Mouse (Mus musculus) brown adipose tissue, adult 24 weeks (tissue): ENCODE measurements around the gene Txlna. TPM values are rescaled to one million over a fixed set of nuclear protein-coding genes. Genes with fewer than 3 reads are reported as not detected.

Experiments
- H3K27ac ChIP-seq: fragments of 200-500 bp; replicated peaks from 2 replicates; pipeline ENCODE4 v1.5.1; 2012; ENCODE audit warnings: low read depth, mild to moderate bottlenecking, low read length
- H3K4me1 ChIP-seq: fragments of 200-500 bp; 2 replicates; pipeline ENCODE4 v1.6.1; 2012; ENCODE audit warnings: low read length, mixed read lengths; ENCODE audit not compliant: control insufficient read depth, insufficient read depth, insufficient read length
- H3K4me3 ChIP-seq: fragments of 200-500 bp; 2 replicates; pipeline ENCODE4 v1.5.1; 2012; ENCODE audit warnings: low read depth, mild to moderate bottlenecking, low read length, moderate library complexity; ENCODE audit not compliant: insufficient read depth
- polyA plus RNA-seq: library from polyadenylated mRNA; stranded (reverse); fragments of >200 nt; gene quantifications from 2 replicates; pipeline ENCODE4 v1.2.4, GENCODE M21; 2012; ENCODE audit not compliant: missing spikeins, insufficient read depth, insufficient read length

Txlna gene
- polyA plus RNA-seq, 1 experiment, result 15.8 TPM

- Histone ChIP-seq H3K4me3 (peak overlapping the region; percentile 72), H3K27ac (peak overlapping the region; percentile 69), H3K4me1 (no peaks in the 10 kb centered on the region; the same call in 1 of the 2 replicates)
Measured at GRCm38 (mm10) chr4:129584884-129585608, 55.8 kb downstream of the Txlna start.

- no peaks in the 10 kb centered on the region; the same call in 1 of the 2 replicates for H3K4me1 ChIP-seq
- peak overlapping the region; percentile 72 for H3K4me3 ChIP-seq
Measured at GRCm38 (mm10) chr4:129584370-129584769, 56.5 kb downstream of the Txlna start.

GRCm38 (mm10) chr4:129582251-129582650, 58.6 kb downstream of the Txlna start:
- H3K27ac ChIP-seq, result no peak overlapping the region
- no peak overlapping the region for H3K4me3 ChIP-seq
- peaks cover 9% of the 10 kb centered on the region for H3K4me1 ChIP-seq

More at GRCm38 (mm10) chr4:129584370-129584769, 56.5 kb downstream of the Txlna start:
- peak overlapping the region; percentile 69 for H3K27ac ChIP-seq

- peaks cover 9% of the 10 kb centered on the region for H3K4me1 ChIP-seq
- H3K4me3 ChIP-seq, result no peak overlapping the region
- peak overlapping the region; percentile 29 for H3K27ac ChIP-seq
Measured at GRCm38 (mm10) chr4:129580347-129580746, 60.5 kb downstream of the Txlna start.

- Histone ChIP-seq H3K27ac (peak within 1 kb of the TSS; percentile 57), H3K4me3 (0 out of 2 replicates have a peak within 1 kb of the TSS, but pooled peaks have one; percentile 2), H3K4me1 (peaks cover 9% of the 10 kb centered on the region)
Measured at GRCm38 (mm10) chr4:129578466-129578865, 62.4 kb downstream of the Txlna start, which contains the start of gene Fam167b. Gene Fam167b, minus strand, starts transcription at chr4:129578549.

GRCm38 (mm10) chr4:129577688-129578087, 63.2 kb downstream of the Txlna start:
- H3K27ac ChIP-seq, result no peak overlapping the region
- H3K4me1 ChIP-seq, result peaks cover 11% of the 10 kb centered on the region
- H3K4me3 ChIP-seq, result 0 out of 2 replicates have a peak overlapping the region, but pooled peaks have one; percentile 2

- Histone ChIP-seq H3K4me3 (0 out of 2 replicates have a peak overlapping the region, but pooled peaks have one; percentile 0), H3K27ac (no peak overlapping the region), H3K4me1 (peaks cover 11% of the 10 kb centered on the region)
Measured at GRCm38 (mm10) chr4:129576863-129577491, 63.9 kb downstream of the Txlna start.

Other genes with a start within 250 kb of the Txlna start
- gene Zbtb8b, start 200.2 kb downstream of the Txlna start, polyA plus RNA-seq, result not detected in 2 replicates
- gene Bsdc1, start 179.5 kb downstream of the Txlna start, polyA plus RNA-seq, result 24.8 and 35.7 TPM in 2 replicates
- not detected in 2 replicates for gene Tssk3, start 150.0 kb downstream of the Txlna start, polyA plus RNA-seq
- gene Fam229a, start 149.9 kb downstream of the Txlna start, polyA plus RNA-seq, result not detected in 2 replicates
- 3.5 and 4.9 TPM in 2 replicates for gene Marcksl1, start 127.5 kb downstream of the Txlna start, polyA plus RNA-seq
- gene Hdac1, start 98.4 kb downstream of the Txlna start, polyA plus RNA-seq, result 46.2 and 49.1 TPM in 2 replicates
- gene Lck, start 67.4 kb downstream of the Txlna start, polyA plus RNA-seq, result not detected in 2 replicates
- gene Fam167b, start 62.5 kb downstream of the Txlna start, polyA plus RNA-seq, result not detected in 2 replicates
- 156 and 174 TPM in 2 replicates for gene Eif3i, start 40.4 kb downstream of the Txlna start, polyA plus RNA-seq
- 84.4 and 96.6 TPM in 2 replicates for gene Tmem234, start 40.4 kb downstream of the Txlna start, polyA plus RNA-seq
- gene Dcdc2b, start 26.8 kb downstream of the Txlna start, polyA plus RNA-seq, result 1.3 TPM in 1 of 2 replicates, not detected in the other
- 14.3 and 14.6 TPM in 2 replicates for gene Iqcc, start 22.0 kb downstream of the Txlna start, polyA plus RNA-seq
- gene Ccdc28b, start 17.1 kb downstream of the Txlna start, polyA plus RNA-seq, result 59.5 and 76.0 TPM in 2 replicates
- gene Kpna6, start 31.7 kb upstream of the Txlna start, polyA plus RNA-seq, result 45.7 and 75.5 TPM in 2 replicates
- gene Tmem39b, start 55.8 kb upstream of the Txlna start, polyA plus RNA-seq, result 5.4 and 7.3 TPM in 2 replicates
- gene Khdrbs1, start 101.2 kb upstream of the Txlna start, polyA plus RNA-seq, result 16.9 and 23.4 TPM in 2 replicates
- gene Ptp4a2, start 170.2 kb upstream of the Txlna start, polyA plus RNA-seq, result 156 and 232 TPM in 2 replicates